Mouse (Mus musculus): ENCODE results near the gene Usp25.

GRCm38 (mm10) chr16:77058567-77058966 is 45.1 kb downstream of the Usp25 start:
- TF ChIP-seq POLR2A (IDR thresholded peaks at IDR 0.05; ENCODE audit: low read depth, low read length) (no peak), CTCF (conservative IDR thresholded peaks at IDR 0.05; ENCODE audit: insufficient read depth, insufficient read length, low read depth, low read length) (no peak)
